Mouse (Mus musculus) embryonic facial prominence, embryonic 11.5 days (tissue): Measurements from ENCODE around the gene Ppp6r3. TPM values are rescaled to one million over a fixed set of nuclear protein-coding genes. Genes with fewer than 3 reads are reported as not detected.
"Not testable (repeated sequence)": the region's sequence is repeated elsewhere in the genome, so short reads cannot be mapped to it uniquely, and the experiment has no call there.

ENCODE experiments used
- ATAC-seq: fragments of 200-750 bp; cut with Nextera tagmentation; replicated peaks from 2 replicates; pipeline ENCODE4 v1.8.0; 2017; ENCODE audit warnings: low read depth; ENCODE audit not compliant: insufficient number of reproducible peaks, low FRiP score, low TSS enrichment
- DNase-seq: peaks from one replicate; pipeline ENCODE4 v3.0.0-alpha.2; 2015; ENCODE audit warnings: low spot score
- H3K27ac ChIP-seq: fragments of 300-500 bp; sonication (generic); replicated peaks from 2 replicates; pipeline ENCODE4 v1.5.1; 2014; ENCODE audit warnings: mild to moderate bottlenecking, low read depth, low read length, control low read depth
- H3K27me3 ChIP-seq: fragments of 300-500 bp; sonication (generic); 2 replicates; pipeline ENCODE4 v1.6.1; 2014; ENCODE audit warnings: mild to moderate bottlenecking, low read length, moderate library complexity, mixed read lengths; ENCODE audit not compliant: control insufficient read depth, insufficient read depth
- H3K36me3 ChIP-seq: fragments of 300-500 bp; sonication (generic); replicated peaks from 2 replicates; pipeline ENCODE4 v1.6.1; 2014; ENCODE audit warnings: low read depth, mild to moderate bottlenecking, low read length, moderate library complexity, mixed read lengths; ENCODE audit not compliant: control insufficient read depth, insufficient read depth
- H3K4me1 ChIP-seq: fragments of 300-500 bp; sonication (generic); 2 replicates; pipeline ENCODE4 v1.6.1; 2014; ENCODE audit warnings: low read length, mixed read lengths; ENCODE audit not compliant: control insufficient read depth, insufficient read depth
- H3K4me2 ChIP-seq: fragments of 300-500 bp; sonication (generic); 2 replicates; pipeline ENCODE4 v1.6.1; 2014; ENCODE audit warnings: low read depth, mild to moderate bottlenecking, control low read depth, low read length, moderate library complexity
- H3K4me3 ChIP-seq: fragments of 300-500 bp; sonication (generic); 2 replicates; pipeline ENCODE4 v1.5.1; 2014; ENCODE audit warnings: low read depth, low read length, control low read depth
- H3K9ac ChIP-seq: fragments of 300-500 bp; sonication (generic); replicated peaks from 2 replicates; pipeline ENCODE4 v1.6.1; 2014; ENCODE audit warnings: mild to moderate bottlenecking, control low read depth, low read length
- H3K9me3 ChIP-seq: fragments of 300-500 bp; sonication (generic); replicated peaks from 2 replicates; pipeline ENCODE4 v1.6.1; 2016; ENCODE audit warnings: mild to moderate bottlenecking, low read length, inconsistent platforms, mixed read lengths; ENCODE audit not compliant: control insufficient read depth
- WGBS: fragments of 180-500 bp; shearing (Covaris S2); extraction: QIAGEN DNeasy Blood & Tissue Kit; methylation state at CpG from one replicate; pipeline ENCODE4 v1.1.7; 2014; 5-methylcytosine and 5-hydroxymethylcytosine counted together
- polyA plus RNA-seq: library from polyadenylated mRNA; unstranded; fragments of >200 nt; fragmentation: Nextera tagmentation; extraction: Ambion mirVana; gene quantifications from 2 replicates; pipeline ENCODE4 v1.2.1, GENCODE M21; 2014

The Ppp6r3 gene
- polyA plus RNA-seq, 1 experiment from 2014 or later = 83.2 TPM

DNA sequence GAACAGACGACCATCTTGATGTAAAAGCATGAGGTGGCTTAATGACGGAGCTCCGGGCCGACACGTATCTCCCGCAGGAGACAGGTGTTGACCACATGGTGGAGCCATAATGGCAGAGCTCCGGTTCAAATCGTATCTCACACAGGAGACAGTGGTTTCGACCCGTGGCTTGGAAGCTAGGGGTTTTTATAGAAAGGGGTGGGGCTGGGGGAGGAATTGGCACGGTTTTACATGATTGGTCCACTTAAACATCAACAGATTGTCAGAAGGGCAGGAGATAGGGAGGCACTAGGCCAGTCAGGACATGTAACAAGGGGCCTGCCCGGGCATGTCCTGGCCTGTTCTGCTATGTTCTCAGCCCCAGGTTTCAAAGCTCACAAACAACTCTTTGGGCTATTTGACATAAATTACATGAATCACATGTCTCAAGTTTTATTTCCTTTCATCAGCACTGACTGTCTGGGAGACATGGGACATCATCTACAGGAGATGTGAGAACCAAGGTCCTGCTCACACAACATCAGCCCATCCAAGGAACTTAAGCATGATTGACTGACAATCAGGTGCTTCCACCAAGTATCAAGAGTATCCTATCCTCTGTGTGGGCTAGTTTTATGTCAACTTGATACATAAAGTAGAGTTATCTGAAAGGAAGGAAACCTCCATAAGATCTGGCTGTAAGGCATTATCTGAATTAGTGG, 42.1 kb downstream of the Ppp6r3 start:
- not testable (repeated sequence) for ATAC-seq, H3K27me3 ChIP-seq, H3K36me3 ChIP-seq, H3K27ac ChIP-seq, H3K9ac ChIP-seq, H3K4me2 ChIP-seq, DNase-seq, H3K4me3 ChIP-seq, H3K9me3 ChIP-seq, H3K4me1 ChIP-seq
- WGBS = 87% methylated on average over 12 of the region's 12 CpGs

GRCm38 (mm10) chr19:3532717-3533260, 42.8 kb downstream of the Ppp6r3 start:
- no peak for ATAC-seq
- H3K9me3 ChIP-seq = no peaks in the 10 kb centered on the region
- 94% methylated on average over 14 of the region's 14 CpGs for WGBS

DNA sequence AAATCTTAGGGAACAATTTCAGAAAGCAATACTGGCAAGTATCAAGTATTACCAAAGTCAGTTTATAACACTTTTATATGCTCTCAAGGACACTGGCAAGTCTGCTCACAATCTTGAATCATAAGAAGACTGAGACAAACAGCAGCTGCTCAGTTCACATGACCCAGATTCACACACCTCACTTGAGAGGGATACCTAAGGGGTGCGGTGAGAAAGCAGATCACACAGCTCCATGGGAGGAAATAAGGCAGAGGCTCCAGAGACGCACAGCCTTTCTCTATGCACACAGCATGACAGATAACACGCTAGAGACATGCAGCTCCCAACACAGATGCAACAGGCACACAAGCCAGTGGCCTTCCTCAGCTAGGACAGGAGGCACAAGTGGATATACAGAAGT, 45.8 kb downstream of the Ppp6r3 start:
- Histone ChIP-seq H3K9me3 (no peaks in the 10 kb centered on the region), H3K9ac (no peak overlapping the region), H3K4me2 (no peak overlapping the region), H3K4me1 (no peaks in the 10 kb centered on the region), H3K27ac (no peak overlapping the region), H3K4me3 (no peak overlapping the region), H3K36me3 (no peaks in the 10 kb centered on the region), H3K27me3 (no peaks in the 10 kb centered on the region)
- WGBS = 94% methylated on average over 3 of the region's 3 CpGs
- DNase-seq = no peak
- ATAC-seq = no peak

More at GRCm38 (mm10) chr19:3532717-3533260, 42.8 kb downstream of the Ppp6r3 start:
- Histone ChIP-seq H3K4me1 (no peaks in the 10 kb centered on the region), H3K27me3 (no peaks in the 10 kb centered on the region), H3K9ac (no peak overlapping the region), H3K4me3 (no peak overlapping the region), H3K36me3 (no peaks in the 10 kb centered on the region), H3K4me2 (no peak overlapping the region), H3K27ac (no peak overlapping the region)
- DNase-seq = no peak

DNA sequence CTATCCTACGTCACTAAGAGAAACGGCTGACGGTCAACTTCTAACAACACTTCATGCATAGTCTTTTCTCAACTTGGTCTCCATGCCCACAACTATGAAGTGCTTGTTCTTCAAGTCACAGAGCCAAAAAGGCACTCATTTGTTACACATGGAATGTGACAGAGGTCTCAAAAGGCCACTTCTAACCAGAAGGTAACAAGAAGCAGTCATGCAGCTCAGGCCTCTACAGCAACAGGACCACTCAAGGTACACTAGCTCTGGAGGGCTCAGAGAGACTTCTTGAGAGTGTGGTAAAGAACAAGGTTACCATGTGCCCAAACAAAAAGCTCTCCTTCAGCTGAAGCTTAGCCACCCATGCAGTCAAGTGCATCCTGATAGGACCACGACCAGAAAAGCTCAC, 46.9 kb downstream of the Ppp6r3 start:
- Histone ChIP-seq H3K4me3 (no peak overlapping the region), H3K36me3 (no peaks in the 10 kb centered on the region), H3K27ac (no peak overlapping the region), H3K27me3 (no peaks in the 10 kb centered on the region), H3K4me2 (no peak overlapping the region), H3K4me1 (no peaks in the 10 kb centered on the region), H3K9me3 (no peaks in the 10 kb centered on the region), H3K9ac (no peak overlapping the region)
- ATAC-seq = no peak
- WGBS = 89% methylated on average over 4 of the region's 4 CpGs
- DNase-seq = no peak

DNA sequence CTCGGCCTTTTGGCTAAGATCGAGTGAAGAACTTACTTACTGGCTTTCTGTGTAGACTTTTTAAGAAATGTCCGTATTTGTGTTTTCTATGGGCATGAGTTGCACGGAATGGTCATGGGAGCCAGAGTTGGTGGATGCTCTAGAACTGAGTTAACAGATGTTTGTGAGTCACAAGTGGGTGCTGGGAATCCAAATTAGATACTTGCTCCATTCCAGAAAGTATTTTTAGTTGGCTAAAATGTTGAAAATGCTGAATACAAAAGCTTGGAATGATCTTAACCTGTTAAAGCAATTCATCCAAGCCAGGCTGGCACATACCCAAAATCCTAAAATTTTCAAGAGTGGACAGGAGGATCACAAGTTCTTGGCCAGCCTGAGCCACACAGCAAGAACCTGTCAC, 48.0 kb downstream of the Ppp6r3 start:
- no peaks in the 10 kb centered on the region for H3K4me1 ChIP-seq
- H3K27ac ChIP-seq = no peak overlapping the region
- H3K9ac ChIP-seq = no peak overlapping the region
- WGBS = 99% methylated on average over 4 of the region's 4 CpGs
- no peak overlapping the region for H3K4me2 ChIP-seq
- no peak overlapping the region for H3K4me3 ChIP-seq
- no peaks in the 10 kb centered on the region for H3K9me3 ChIP-seq
- no peaks in the 10 kb centered on the region for H3K36me3 ChIP-seq
- ATAC-seq (no peak), DNase-seq (no peak)
- no peaks in the 10 kb centered on the region for H3K27me3 ChIP-seq

DNA sequence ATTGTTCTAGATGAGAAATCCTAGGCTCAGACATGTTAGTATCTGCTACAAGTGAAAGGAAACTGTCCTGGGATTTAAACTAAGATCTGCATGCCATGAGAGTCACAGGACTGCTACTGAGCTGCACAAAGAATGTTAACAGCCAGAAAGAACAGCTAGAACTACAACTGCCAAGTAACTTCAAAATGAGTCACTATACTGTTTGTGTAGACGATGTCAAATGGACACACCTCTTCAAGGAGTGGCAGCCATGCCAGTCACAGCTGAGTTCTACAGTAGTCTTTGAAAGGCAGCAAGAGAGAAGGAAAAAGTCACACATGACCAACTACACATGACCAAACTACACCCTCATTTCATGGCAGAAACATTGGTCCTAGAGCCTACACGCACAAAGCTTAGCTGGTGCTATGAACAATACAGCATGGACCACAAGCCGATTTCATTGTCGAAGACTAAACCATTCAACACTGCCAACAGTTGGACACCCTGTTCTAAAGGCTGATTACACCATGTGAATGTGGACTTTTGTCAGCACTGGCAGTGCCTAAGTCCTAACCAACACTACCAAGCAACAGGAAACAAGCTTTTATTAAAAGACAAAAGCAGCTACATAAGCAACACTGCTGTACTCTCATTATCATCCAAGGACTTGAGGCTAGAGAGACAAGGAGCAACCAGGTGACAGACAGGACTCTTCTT, 55.9 kb downstream of the Ppp6r3 start:
- 95% methylated on average over 4 of the region's 4 CpGs for WGBS
- no peaks in the 10 kb centered on the region for H3K9me3 ChIP-seq
- no peaks in the 10 kb centered on the region; the same call in none of the 2 replicates for H3K36me3 ChIP-seq
- H3K4me2 ChIP-seq = no peak overlapping the region
- no peak for ATAC-seq
- no peak overlapping the region for H3K4me3 ChIP-seq
- no peaks in the 10 kb centered on the region for H3K27me3 ChIP-seq
- no peaks in the 10 kb centered on the region for H3K4me1 ChIP-seq
- DNase-seq = no peak
- no peak overlapping the region for H3K27ac ChIP-seq
- H3K9ac ChIP-seq = no peak overlapping the region

DNA sequence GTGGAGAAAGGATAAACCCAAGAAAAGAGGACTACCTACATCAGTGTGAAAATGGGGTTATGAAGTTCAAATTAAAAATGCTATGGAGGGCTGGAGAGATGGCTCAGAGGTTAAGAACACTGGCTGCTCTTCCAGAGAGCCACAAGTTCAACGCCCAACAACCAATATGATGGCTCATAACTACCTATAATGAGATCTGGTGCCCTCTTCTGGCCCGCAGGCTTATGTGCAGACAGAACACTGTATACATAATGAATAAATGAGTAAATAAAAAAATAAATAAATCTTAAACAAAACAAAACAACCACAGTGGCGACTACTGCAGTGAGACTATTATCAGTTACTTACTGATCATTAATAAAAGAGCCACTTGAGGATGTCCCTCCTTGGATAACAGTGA, 78.3 kb downstream of the Ppp6r3 start:
- ATAC-seq (no peak), DNase-seq (no peak)
- H3K9me3 ChIP-seq = no peaks in the 10 kb centered on the region
- H3K36me3 ChIP-seq = peaks cover 6% of the 10 kb centered on the region; the same call in 1 of the 2 replicates
- H3K4me2 ChIP-seq = no peak overlapping the region
- no peaks in the 10 kb centered on the region for H3K4me1 ChIP-seq
- no peak overlapping the region for H3K9ac ChIP-seq
- no peaks in the 10 kb centered on the region for H3K27me3 ChIP-seq
- WGBS = 91% methylated on average over 3 of the region's 3 CpGs
- H3K27ac ChIP-seq = no peak overlapping the region
- H3K4me3 ChIP-seq = no peak overlapping the region

DNA sequence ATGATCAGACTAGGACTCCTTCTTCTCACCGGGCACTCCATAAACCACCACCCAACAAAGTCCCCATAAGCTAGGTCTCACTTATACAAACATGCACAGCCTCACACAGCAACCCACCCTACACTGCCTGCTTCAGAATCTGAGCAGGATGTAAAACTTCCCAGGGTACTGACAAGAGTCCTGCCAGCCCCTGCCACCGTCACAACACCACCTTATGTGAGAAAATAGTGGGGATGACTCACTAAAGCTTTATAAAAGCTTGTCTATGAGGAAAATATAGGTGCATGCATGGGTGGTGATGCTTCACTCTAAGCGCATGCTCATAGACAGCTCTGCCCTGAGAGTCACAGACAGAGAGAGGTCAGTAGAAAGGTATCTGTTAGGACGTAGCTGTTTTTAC, 85.7 kb downstream of the Ppp6r3 start:
- Histone ChIP-seq H3K4me1 (no peaks in the 10 kb centered on the region), H3K4me2 (no peak overlapping the region), H3K4me3 (no peak overlapping the region), H3K27me3 (no peaks in the 10 kb centered on the region), H3K9ac (no peak overlapping the region), H3K9me3 (no peaks in the 10 kb centered on the region), H3K27ac (no peak overlapping the region), H3K36me3 (peaks cover 7% of the 10 kb centered on the region)
- ATAC-seq (no peak), DNase-seq (no peak)
- WGBS = 95% methylated on average over 4 of the region's 4 CpGs
